Mouse (Mus musculus): ENCODE measurements around the gene Olfr1175-ps. TPM values are rescaled to one million over a fixed set of nuclear protein-coding genes. Genes with fewer than 3 reads are reported as not detected.

Olfr1175-ps gene
- polyA plus RNA-seq (2011; ENCODE audit: insufficient read depth, insufficient read length, low read depth, missing spikeins), result not detected in 2 replicates

GRCm38 (mm10) chr2:88327115-88327514 lies at the start of gene Olfr1175-ps:
TSS of gene Olfr1175-ps (minus strand) at chr2:88327215.
- H3K4me1 ChIP-seq (ENCODE audit: control insufficient read depth, insufficient read depth, low read length), result no peaks in the 10 kb centered on the region
- H3K36me3 ChIP-seq (ENCODE audit: control insufficient read depth, insufficient read depth, low read length, poor library complexity, severe bottlenecking), result no peaks in the 10 kb centered on the region
- H3K27ac ChIP-seq (ENCODE audit: insufficient read depth, low read length), result no peak within 1 kb of the TSS
- H3K9ac ChIP-seq (ENCODE audit: low read depth, poor library complexity, severe bottlenecking), result no peak within 1 kb of the TSS
- no peaks in the 10 kb centered on the region for H3K9me3 ChIP-seq (replicated peaks; ENCODE audit: control insufficient read depth, insufficient read depth, low read length, poor library complexity, severe bottlenecking)
- H3K4me3 ChIP-seq (ENCODE audit: low read depth, low read length), result no peak within 1 kb of the TSS
- no peak for TF ChIP-seq POLR2A (IDR thresholded peaks at IDR 0.05; ENCODE audit: insufficient read depth, low read length)
- no peak for TF ChIP-seq CTCF (IDR thresholded peaks at IDR 0.05; ENCODE audit: low read depth, low read length)
- no peak for TF ChIP-seq EP300 (IDR thresholded peaks at IDR 0.05; ENCODE audit: insufficient read depth, low read depth, low read length)
- no peaks in the 10 kb centered on the region for H3K27me3 ChIP-seq (ENCODE audit: control insufficient read depth, insufficient read depth, low read length, poor library complexity, severe bottlenecking)

GRCm38 (mm10) chr2:88356304-88356703 lies 29.3 kb upstream of the Olfr1175-ps start:
- Histone ChIP-seq H3K9me3 (replicated peaks; ENCODE audit: control insufficient read depth, insufficient read depth, low read length, poor library complexity, severe bottlenecking) (no peaks in the 10 kb centered on the region), H3K9ac (ENCODE audit: low read depth, poor library complexity, severe bottlenecking) (no peak overlapping the region), H3K36me3 (ENCODE audit: control insufficient read depth, insufficient read depth, low read length, poor library complexity, severe bottlenecking) (no peaks in the 10 kb centered on the region), H3K27me3 (ENCODE audit: control insufficient read depth, insufficient read depth, low read length, poor library complexity, severe bottlenecking) (no peaks in the 10 kb centered on the region), H3K4me1 (ENCODE audit: control insufficient read depth, insufficient read depth, low read length) (no peaks in the 10 kb centered on the region), H3K27ac (ENCODE audit: insufficient read depth, low read length) (no peak overlapping the region), H3K4me3 (ENCODE audit: low read depth, low read length) (no peak overlapping the region)
- TF ChIP-seq EP300 (IDR thresholded peaks at IDR 0.05; ENCODE audit: insufficient read depth, low read depth, low read length) (no peak), CTCF (IDR thresholded peaks at IDR 0.05; ENCODE audit: low read depth, low read length) (no peak), POLR2A (IDR thresholded peaks at IDR 0.05; ENCODE audit: insufficient read depth, low read length) (no peak)

- H3K9ac ChIP-seq (ENCODE audit: low read depth, poor library complexity, severe bottlenecking), result no peak within 1 kb of the TSS
- no peaks in the 10 kb centered on the region for H3K36me3 ChIP-seq (ENCODE audit: control insufficient read depth, insufficient read depth, low read length, poor library complexity, severe bottlenecking)
- no peaks in the 10 kb centered on the region for H3K9me3 ChIP-seq (replicated peaks; ENCODE audit: control insufficient read depth, insufficient read depth, low read length, poor library complexity, severe bottlenecking)
- no peak within 1 kb of the TSS for H3K4me3 ChIP-seq (ENCODE audit: low read depth, low read length)
- no peaks in the 10 kb centered on the region for H3K4me1 ChIP-seq (ENCODE audit: control insufficient read depth, insufficient read depth, low read length)
- no peak within 1 kb of the TSS for H3K27ac ChIP-seq (ENCODE audit: insufficient read depth, low read length)
- no peaks in the 10 kb centered on the region for H3K27me3 ChIP-seq (ENCODE audit: control insufficient read depth, insufficient read depth, low read length, poor library complexity, severe bottlenecking)
- no peak for TF ChIP-seq POLR2A (IDR thresholded peaks at IDR 0.05; ENCODE audit: insufficient read depth, low read length)
- no peak for TF ChIP-seq CTCF (IDR thresholded peaks at IDR 0.05; ENCODE audit: low read depth, low read length)
- TF ChIP-seq EP300 (IDR thresholded peaks at IDR 0.05; ENCODE audit: insufficient read depth, low read depth, low read length), result no peak
Measured at GRCm38 (mm10) chr2:88346392-88346791, 19.4 kb upstream of the Olfr1175-ps start, which contains the start of gene Olfr1177-ps. TSS of gene Olfr1177-ps (minus strand) at chr2:88346492.

GRCm38 (mm10) chr2:88336421-88336820 lies 9.4 kb upstream of the Olfr1175-ps start, which contains the start of gene Olfr1176:
TSS of gene Olfr1176 (plus strand) at chr2:88336721.
- Histone ChIP-seq H3K4me3 (ENCODE audit: low read depth, low read length) (no peak within 1 kb of the TSS), H3K4me1 (ENCODE audit: control insufficient read depth, insufficient read depth, low read length) (no peaks in the 10 kb centered on the region), H3K27me3 (ENCODE audit: control insufficient read depth, insufficient read depth, low read length, poor library complexity, severe bottlenecking) (no peaks in the 10 kb centered on the region), H3K9ac (ENCODE audit: low read depth, poor library complexity, severe bottlenecking) (no peak within 1 kb of the TSS), H3K36me3 (ENCODE audit: control insufficient read depth, insufficient read depth, low read length, poor library complexity, severe bottlenecking) (no peaks in the 10 kb centered on the region), H3K27ac (ENCODE audit: insufficient read depth, low read length) (no peak within 1 kb of the TSS), H3K9me3 (replicated peaks; ENCODE audit: control insufficient read depth, insufficient read depth, low read length, poor library complexity, severe bottlenecking) (no peaks in the 10 kb centered on the region)
- TF ChIP-seq EP300 (IDR thresholded peaks at IDR 0.05; ENCODE audit: insufficient read depth, low read depth, low read length) (no peak), CTCF (IDR thresholded peaks at IDR 0.05; ENCODE audit: low read depth, low read length) (no peak), POLR2A (IDR thresholded peaks at IDR 0.05; ENCODE audit: insufficient read depth, low read length) (no peak)

GRCm38 (mm10) chr2:88315035-88315434 lies 12.0 kb downstream of the Olfr1175-ps start, which contains the start of gene Olfr1174-ps:
TSS of gene Olfr1174-ps (minus strand) at chr2:88315135.
- TF ChIP-seq POLR2A (IDR thresholded peaks at IDR 0.05; ENCODE audit: insufficient read depth, low read length) (no peak), CTCF (IDR thresholded peaks at IDR 0.05; ENCODE audit: low read depth, low read length) (no peak), EP300 (IDR thresholded peaks at IDR 0.05; ENCODE audit: insufficient read depth, low read depth, low read length) (no peak)
- Histone ChIP-seq H3K4me1 (ENCODE audit: control insufficient read depth, insufficient read depth, low read length) (no peaks in the 10 kb centered on the region), H3K36me3 (ENCODE audit: control insufficient read depth, insufficient read depth, low read length, poor library complexity, severe bottlenecking) (no peaks in the 10 kb centered on the region), H3K9me3 (replicated peaks; ENCODE audit: control insufficient read depth, insufficient read depth, low read length, poor library complexity, severe bottlenecking) (no peaks in the 10 kb centered on the region), H3K4me3 (ENCODE audit: low read depth, low read length) (no peak within 1 kb of the TSS), H3K9ac (ENCODE audit: low read depth, poor library complexity, severe bottlenecking) (no peak within 1 kb of the TSS), H3K27me3 (ENCODE audit: control insufficient read depth, insufficient read depth, low read length, poor library complexity, severe bottlenecking) (no peaks in the 10 kb centered on the region), H3K27ac (ENCODE audit: insufficient read depth, low read length) (no peak within 1 kb of the TSS)

- TF ChIP-seq POLR2A (IDR thresholded peaks at IDR 0.05; ENCODE audit: insufficient read depth, low read length), result no peak
- no peak for TF ChIP-seq EP300 (IDR thresholded peaks at IDR 0.05; ENCODE audit: insufficient read depth, low read depth, low read length)
- TF ChIP-seq CTCF (IDR thresholded peaks at IDR 0.05; ENCODE audit: low read depth, low read length), result no peak
- Histone ChIP-seq H3K4me1 (ENCODE audit: control insufficient read depth, insufficient read depth, low read length) (no peaks in the 10 kb centered on the region), H3K27ac (ENCODE audit: insufficient read depth, low read length) (no peak within 1 kb of the TSS), H3K4me3 (ENCODE audit: low read depth, low read length) (no peak within 1 kb of the TSS), H3K9ac (ENCODE audit: low read depth, poor library complexity, severe bottlenecking) (no peak within 1 kb of the TSS), H3K36me3 (ENCODE audit: control insufficient read depth, insufficient read depth, low read length, poor library complexity, severe bottlenecking) (no peaks in the 10 kb centered on the region), H3K27me3 (ENCODE audit: control insufficient read depth, insufficient read depth, low read length, poor library complexity, severe bottlenecking) (no peaks in the 10 kb centered on the region), H3K9me3 (replicated peaks; ENCODE audit: control insufficient read depth, insufficient read depth, low read length, poor library complexity, severe bottlenecking) (no peaks in the 10 kb centered on the region)
Measured at GRCm38 (mm10) chr2:88279775-88280174, 47.2 kb downstream of the Olfr1175-ps start, which contains the start of gene Olfr1173. TSS of gene Olfr1173 (minus strand) at chr2:88279875.

Other genes starting within 250 kb of the Olfr1175-ps start
- gene Olfr1164, start 233.2 kb downstream of the Olfr1175-ps start, polyA plus RNA-seq (2011; ENCODE audit: insufficient read depth, insufficient read length, low read depth, missing spikeins), result not detected in 2 replicates
- not detected in 2 replicates for gene Olfr1166, start 198.9 kb downstream of the Olfr1175-ps start, polyA plus RNA-seq (2011; ENCODE audit: insufficient read depth, insufficient read length, low read depth, missing spikeins)
- gene Olfr1167, start 172.0 kb downstream of the Olfr1175-ps start, polyA plus RNA-seq (2011; ENCODE audit: insufficient read depth, insufficient read length, low read depth, missing spikeins), result not detected in 2 replicates
- gene Olfr1168, start 145.3 kb downstream of the Olfr1175-ps start, polyA plus RNA-seq (2011; ENCODE audit: insufficient read depth, insufficient read length, low read depth, missing spikeins), result not detected in 2 replicates
- gene Olfr1170, start 98.9 kb downstream of the Olfr1175-ps start, polyA plus RNA-seq (2011; ENCODE audit: insufficient read depth, insufficient read length, low read depth, missing spikeins), result not detected in 2 replicates
- 0.10 and 0.24 TPM in 2 replicates for gene Olfr1173, start 47.3 kb downstream of the Olfr1175-ps start, polyA plus RNA-seq (2011; ENCODE audit: insufficient read depth, insufficient read length, low read depth, missing spikeins)
- not detected in 2 replicates for gene Olfr1174-ps, start 12.1 kb downstream of the Olfr1175-ps start, polyA plus RNA-seq (2011; ENCODE audit: insufficient read depth, insufficient read length, low read depth, missing spikeins)
- gene Olfr1176, start 9.5 kb upstream of the Olfr1175-ps start, polyA plus RNA-seq (2011; ENCODE audit: insufficient read depth, insufficient read length, low read depth, missing spikeins), result not detected in 2 replicates
- not detected in 2 replicates for gene Olfr1177-ps, start 19.3 kb upstream of the Olfr1175-ps start, polyA plus RNA-seq (2011; ENCODE audit: insufficient read depth, insufficient read length, low read depth, missing spikeins)
- not detected in 2 replicates for gene Olfr1178, start 59.8 kb upstream of the Olfr1175-ps start, polyA plus RNA-seq (2011; ENCODE audit: insufficient read depth, insufficient read length, low read depth, missing spikeins)
- not detected in 2 replicates for gene Olfr1179, start 79.2 kb upstream of the Olfr1175-ps start, polyA plus RNA-seq (2011; ENCODE audit: insufficient read depth, insufficient read length, low read depth, missing spikeins)
- not detected in 2 replicates for gene Olfr1180, start 91.9 kb upstream of the Olfr1175-ps start, polyA plus RNA-seq (2011; ENCODE audit: insufficient read depth, insufficient read length, low read depth, missing spikeins)
- not detected in 2 replicates for gene Olfr1181, start 99.0 kb upstream of the Olfr1175-ps start, polyA plus RNA-seq (2011; ENCODE audit: insufficient read depth, insufficient read length, low read depth, missing spikeins)
- not detected in 2 replicates for gene Gm13757, start 121.9 kb upstream of the Olfr1175-ps start, polyA plus RNA-seq (2011; ENCODE audit: insufficient read depth, insufficient read length, low read depth, missing spikeins)
- gene Olfr1183, start 127.7 kb upstream of the Olfr1175-ps start, polyA plus RNA-seq (2011; ENCODE audit: insufficient read depth, insufficient read length, low read depth, missing spikeins), result not detected in 2 replicates
- not detected in 2 replicates for gene Olfr1184, start 156.4 kb upstream of the Olfr1175-ps start, polyA plus RNA-seq (2011; ENCODE audit: insufficient read depth, insufficient read length, low read depth, missing spikeins)
- gene Olfr1185-ps1, start 166.1 kb upstream of the Olfr1175-ps start, polyA plus RNA-seq (2011; ENCODE audit: insufficient read depth, insufficient read length, low read depth, missing spikeins), result not detected in 2 replicates
- not detected in 2 replicates for gene Olfr1186, start 191.3 kb upstream of the Olfr1175-ps start, polyA plus RNA-seq (2011; ENCODE audit: insufficient read depth, insufficient read length, low read depth, missing spikeins)
- not detected in 2 replicates for gene Olfr1188, start 229.7 kb upstream of the Olfr1175-ps start, polyA plus RNA-seq (2011; ENCODE audit: insufficient read depth, insufficient read length, low read depth, missing spikeins)

All from ES-Bruce4 (cell line).